Mouse (Mus musculus): Measurements from ENCODE around the gene Gdnf. TPM values are rescaled to one million over a fixed set of nuclear protein-coding genes. Genes with fewer than 3 reads are reported as not detected.

Gdnf gene
- total and polyA plus RNA-seq, 3 experiments, result not detected

GRCm38 (mm10) chr15:7809841-7810391, 730 bp upstream of the Gdnf start:
- no peak for DNase-seq (ENCODE audit: low read depth, low spot score)
- Histone ChIP-seq H3K9me3 (replicated peaks; ENCODE audit: insufficient read depth, low read length) (no peaks in the 10 kb centered on the region), H3K9ac (ENCODE audit: control insufficient read depth, low read depth, low read length, poor library complexity, severe bottlenecking) (no peak overlapping the region), H3K36me3 (ENCODE audit: control insufficient read depth in 1 of 2, insufficient read depth in 2 of 2, low read length in 2 of 2) (no peaks in the 10 kb centered on the region), H3K79me2 (ENCODE audit: control insufficient read depth, insufficient read depth, low read length, poor library complexity) (no peaks in the 10 kb centered on the region), H3K4me3 (ENCODE audit: control insufficient read depth in 1 of 2, insufficient read depth in 1 of 2, low read depth in 2 of 2, low read length in 2 of 2) (no peak overlapping the region), H3K27ac (ENCODE audit: control insufficient read depth, low read depth, low read length) (no peak overlapping the region), H3K4me1 (ENCODE audit: control insufficient read depth in 1 of 2, insufficient read depth in 2 of 2, low read length in 2 of 2) (no peaks in the 10 kb centered on the region), H3K27me3 (ENCODE audit: control insufficient read depth in 1 of 2, insufficient read depth in 2 of 2, low read length in 2 of 2) (no peaks in the 10 kb centered on the region)
- TF ChIP-seq TBP (IDR thresholded peaks at IDR 0.05; ENCODE audit: low read depth, low read length) (no peak), UBTF (IDR thresholded peaks at IDR 0.05; ENCODE audit: borderline replicate concordance, insufficient read depth, low read depth, low read length) (no peak), POLR2AphosphoS5 (IDR thresholded peaks at IDR 0.05; ENCODE audit: borderline replicate concordance, low read depth, low read length) (no peak), MAX (IDR thresholded peaks at IDR 0.05; ENCODE audit: low read length) (no peak), ZMIZ1 (IDR thresholded peaks at IDR 0.05; ENCODE audit: low read depth, low read length) (no peak), RAD21 (IDR thresholded peaks at IDR 0.05; ENCODE audit: low read depth, low read length) (no peak), SIN3A (IDR thresholded peaks at IDR 0.05; ENCODE audit: low read length) (no peak), ZNF384 (IDR thresholded peaks at IDR 0.05; ENCODE audit: low read depth, low read length) (no peak), MAZ (IDR thresholded peaks at IDR 0.05; ENCODE audit: low read depth, low read length) (no peak)

- Histone ChIP-seq H3K9me3 (replicated peaks; ENCODE audit: insufficient read depth, low read length) (no peaks in the 10 kb centered on the region), H3K79me2 (ENCODE audit: control insufficient read depth, insufficient read depth, low read length, poor library complexity) (no peaks in the 10 kb centered on the region), H3K27ac (ENCODE audit: control insufficient read depth, low read depth, low read length) (no peak overlapping the region), H3K9ac (ENCODE audit: control insufficient read depth, low read depth, low read length, poor library complexity, severe bottlenecking) (no peak overlapping the region), H3K4me3 (ENCODE audit: control insufficient read depth in 1 of 2, insufficient read depth in 1 of 2, low read depth in 2 of 2, low read length in 2 of 2) (no peak overlapping the region), H3K4me1 (ENCODE audit: control insufficient read depth in 1 of 2, insufficient read depth in 2 of 2, low read length in 2 of 2) (no peaks in the 10 kb centered on the region), H3K27me3 (ENCODE audit: control insufficient read depth in 1 of 2, insufficient read depth in 2 of 2, low read length in 2 of 2) (no peaks in the 10 kb centered on the region), H3K36me3 (ENCODE audit: control insufficient read depth in 1 of 2, insufficient read depth in 2 of 2, low read length in 2 of 2) (no peaks in the 10 kb centered on the region)
- no peak for DNase-seq (ENCODE audit: low read depth, low spot score)
- no peak for TF ChIP-seq CHD1 (IDR thresholded peaks at IDR 0.05; ENCODE audit: low read depth, low read length)
- TF ChIP-seq EP300 (IDR thresholded peaks at IDR 0.05; ENCODE audit: low read depth in 1 of 2, low read length in 2 of 2), result no peak
- no peak for TF ChIP-seq KAT2A (conservative IDR thresholded peaks at IDR 0.05; ENCODE audit: low read depth, low read length)
- no peak for TF ChIP-seq MEF2A (IDR thresholded peaks at IDR 0.05; ENCODE audit: extremely low read depth, insufficient replicate concordance, low read depth, low read length, poor library complexity, severe bottlenecking)
- no peak for TF ChIP-seq TBP (IDR thresholded peaks at IDR 0.05; ENCODE audit: low read depth, low read length)
- TF ChIP-seq UBTF (IDR thresholded peaks at IDR 0.05; ENCODE audit: borderline replicate concordance, insufficient read depth, low read depth, low read length), result no peak
- TF ChIP-seq MAFK (IDR thresholded peaks at IDR 0.05; ENCODE audit: borderline replicate concordance, low read depth, low read length), result no peak
- no peak for TF ChIP-seq POLR2A (IDR thresholded peaks at IDR 0.05; ENCODE audit: control insufficient read depth in 1 of 2, insufficient read depth in 1 of 2, low read depth in 1 of 2, low read length in 2 of 2, poor library complexity in 1 of 2)
- no peak for TF ChIP-seq MYC (IDR thresholded peaks at IDR 0.05; ENCODE audit: low read depth, low read length)
Observed at GRCm38 (mm10) chr15:7811253-7811625, 593 bp downstream of the Gdnf start.

Measured in MEL (cell line).